Mouse (Mus musculus): ENCODE data around the gene Trim41.
A peak's percentile ranks its signal among the peaks of the same experiment; 100 is the strongest.

The Trim41 gene

GRCm38 (mm10) chr11:48816281-48816781, 822 bp downstream of the Trim41 start:
- no peak for DNase-seq (ENCODE audit: low read depth, low spot score)

- DNase-seq (ENCODE audit: low read depth, low spot score): no peak
Observed at GRCm38 (mm10) chr11:48815851-48816250, 1.3 kb downstream of the Trim41 start.

GRCm38 (mm10) chr11:48813782-48814181, 3.4 kb downstream of the Trim41 start:
- no peak for DNase-seq (ENCODE audit: low read depth, low spot score)

GRCm38 (mm10) chr11:48810142-48810541, 7.0 kb downstream of the Trim41 start:
- DNase-seq (ENCODE audit: low read depth, low spot score): no peak

- no peak for DNase-seq (ENCODE audit: low read depth, low spot score)
Observed at GRCm38 (mm10) chr11:48809434-48809830, 7.7 kb downstream of the Trim41 start.

GRCm38 (mm10) chr11:48808737-48809433, 8.3 kb downstream of the Trim41 start:
- no peak for DNase-seq (ENCODE audit: low read depth, low spot score)

- DNase-seq (ENCODE audit: low read depth, low spot score): no peak
Observed at GRCm38 (mm10) chr11:48808304-48808646, 8.9 kb downstream of the Trim41 start.

- DNase-seq (ENCODE audit: low read depth, low spot score): no peak
Observed at GRCm38 (mm10) chr11:48807563-48808303, 9.4 kb downstream of the Trim41 start.

- DNase-seq (ENCODE audit: low read depth, low spot score): no peak
Observed at GRCm38 (mm10) chr11:48806856-48807562, 10.1 kb downstream of the Trim41 start.

GRCm38 (mm10) chr11:48804922-48805321, 12.2 kb downstream of the Trim41 start:
- no peak for DNase-seq (ENCODE audit: low read depth, low spot score)

- no peak for DNase-seq (ENCODE audit: low read depth, low spot score)
Observed at GRCm38 (mm10) chr11:48803988-48804387, 13.2 kb downstream of the Trim41 start.

GRCm38 (mm10) chr11:48801831-48802772, 15.1 kb downstream of the Trim41 start:
- DNase-seq (ENCODE audit: low read depth, low spot score): no peak

- DNase-seq (ENCODE audit: low read depth, low spot score): peak; percentile 86
Observed at GRCm38 (mm10) chr11:48799921-48800701, 17.0 kb downstream of the Trim41 start, which contains the start of gene Rack1. TSS of gene Rack1 (plus strand) at chr11:48800332.

- no peak for DNase-seq (ENCODE audit: low read depth, low spot score)
Observed at GRCm38 (mm10) chr11:48798984-48799920, 17.9 kb downstream of the Trim41 start.

- no peak for DNase-seq (ENCODE audit: low read depth, low spot score)
Observed at GRCm38 (mm10) chr11:48798308-48798707, 18.8 kb downstream of the Trim41 start.

- DNase-seq (ENCODE audit: low read depth, low spot score): no peak
Observed at GRCm38 (mm10) chr11:48797287-48797686, 19.9 kb downstream of the Trim41 start.

- no peak for DNase-seq (ENCODE audit: low read depth, low spot score)
Observed at GRCm38 (mm10) chr11:48796290-48796689, 20.9 kb downstream of the Trim41 start.

GRCm38 (mm10) chr11:48795221-48795620, 21.9 kb downstream of the Trim41 start:
- DNase-seq (ENCODE audit: low read depth, low spot score): no peak

- no peak for DNase-seq (ENCODE audit: low read depth, low spot score)
Observed at GRCm38 (mm10) chr11:48793184-48793583, 24.0 kb downstream of the Trim41 start.
